Mouse (Mus musculus): ENCODE results near the gene Grwd1. TPM values are rescaled to one million over a fixed set of nuclear protein-coding genes. Genes with fewer than 3 reads are reported as not detected.

The Grwd1 gene
- polyA plus RNA-seq, 1 experiment = 12.9 TPM

DNA sequence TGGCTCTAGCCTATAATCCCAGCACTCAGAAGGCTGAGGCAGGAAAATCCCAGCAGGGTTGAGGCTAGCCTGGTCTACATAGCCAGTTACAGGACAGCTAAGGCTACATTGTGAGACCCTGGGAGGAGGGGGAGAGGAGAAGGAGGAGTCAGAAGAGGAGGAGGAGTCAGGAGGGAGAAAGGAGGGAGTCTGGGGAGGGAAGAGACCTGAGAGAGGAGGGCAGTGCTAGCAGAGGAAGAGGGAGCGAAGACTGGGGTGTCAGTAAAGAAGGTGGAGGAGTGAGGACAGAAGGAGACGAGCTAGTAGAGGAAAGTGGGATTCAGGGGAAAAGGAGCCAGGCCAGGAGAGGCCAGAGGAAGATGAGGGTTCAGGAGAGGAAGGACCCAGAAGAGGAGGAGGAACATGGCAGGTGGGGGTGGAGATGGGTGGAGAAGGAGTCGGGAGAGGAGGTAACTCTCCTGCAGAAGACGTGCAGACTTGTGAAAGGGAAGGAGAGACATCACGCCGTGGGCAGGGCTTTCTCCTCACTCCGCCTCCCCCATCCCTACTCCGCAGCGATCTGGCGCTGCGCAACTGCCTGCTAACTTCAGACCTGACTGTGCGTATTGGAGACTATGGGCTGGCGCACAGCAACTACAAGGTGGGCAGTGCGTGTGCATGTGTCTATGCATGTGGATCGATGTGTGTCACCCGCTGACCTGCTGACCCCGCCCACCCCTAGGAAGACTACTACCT, 38.8 kb downstream of the Grwd1 start:
- Histone ChIP-seq H3K4me3 (ENCODE audit: insufficient read depth, low read depth, low read length) (no peak overlapping the region), H3K4me1 (ENCODE audit: control insufficient read depth, insufficient read depth, low read length) (no peaks in the 10 kb centered on the region), H3K36me3 (ENCODE audit: control insufficient read depth, insufficient read depth, low read length) (no peaks in the 10 kb centered on the region), H3K27ac (ENCODE audit: insufficient read depth, low read depth, low read length) (no peak overlapping the region), H3K27me3 (replicated peaks; ENCODE audit: control insufficient read depth, insufficient read depth, low read length) (no peaks in the 10 kb centered on the region)
- DNase-seq = no peak
- TF ChIP-seq POLR2A (IDR thresholded peaks at IDR 0.05; ENCODE audit: low read depth, low read length) (no peak), CTCF (conservative IDR thresholded peaks at IDR 0.05; ENCODE audit: insufficient read depth, insufficient read length, low read depth, low read length) (no peak)
- 82% methylated on average over 17 of the region's 17 CpGs for WGBS

DNA sequence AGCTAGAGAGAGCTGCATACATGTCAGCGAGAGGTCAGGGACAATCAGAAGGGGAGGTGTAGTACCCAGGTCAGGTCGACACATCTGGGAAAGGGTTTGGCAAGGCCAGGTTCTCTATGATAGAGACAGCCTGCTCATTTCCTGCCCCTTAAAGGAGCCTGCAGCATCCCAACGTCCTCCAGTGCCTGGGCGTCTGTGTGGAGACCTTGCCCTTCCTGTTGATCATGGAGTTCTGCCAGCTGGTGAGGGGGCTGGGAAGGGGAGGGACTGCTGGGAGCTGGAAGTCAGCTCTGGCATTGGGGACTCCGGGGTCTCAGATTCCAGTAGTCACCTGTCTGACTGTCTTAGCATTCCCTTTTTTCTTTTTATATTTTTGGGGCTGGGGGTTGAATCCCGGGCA, 40.0 kb downstream of the Grwd1 start:
- peak; percentile 60 for DNase-seq
- no peak overlapping the region for H3K27ac ChIP-seq (ENCODE audit: insufficient read depth, low read depth, low read length)
- 47% methylated on average over 6 of the region's 6 CpGs for WGBS

DNA sequence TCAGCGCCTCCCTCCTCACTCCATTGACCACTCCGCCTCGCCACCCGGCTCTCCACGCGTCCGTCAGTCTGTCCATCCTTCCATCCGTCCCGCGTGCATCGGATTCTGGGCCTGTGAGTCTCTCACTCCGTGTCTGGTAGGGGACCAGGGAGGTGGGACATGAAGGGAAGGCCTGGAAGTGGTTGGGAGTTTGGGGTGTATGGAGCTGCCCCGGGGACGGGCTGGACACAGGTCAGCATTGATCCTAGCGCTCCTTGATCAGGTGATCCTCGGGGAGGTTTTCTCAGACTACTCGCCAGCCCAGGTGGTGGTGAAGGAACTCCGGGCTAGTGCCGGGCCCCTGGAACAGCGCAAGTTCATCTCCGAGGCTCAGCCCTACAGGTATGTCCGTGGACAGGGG, 43.1 kb downstream of the Grwd1 start:
- Histone ChIP-seq H3K4me1 (ENCODE audit: control insufficient read depth, insufficient read depth, low read length) (no peaks in the 10 kb centered on the region; the same call in 1 of the 2 replicates), H3K27ac (ENCODE audit: insufficient read depth, low read depth, low read length) (no peak overlapping the region), H3K27me3 (replicated peaks; ENCODE audit: control insufficient read depth, insufficient read depth, low read length) (no peaks in the 10 kb centered on the region), H3K36me3 (ENCODE audit: control insufficient read depth, insufficient read depth, low read length) (no peaks in the 10 kb centered on the region), H3K4me3 (ENCODE audit: insufficient read depth, low read depth, low read length) (no peak overlapping the region)
- DNase-seq = no peak
- TF ChIP-seq POLR2A (IDR thresholded peaks at IDR 0.05; ENCODE audit: low read depth, low read length) (no peak), CTCF (conservative IDR thresholded peaks at IDR 0.05; ENCODE audit: insufficient read depth, insufficient read length, low read depth, low read length) (no peak)
- WGBS = 88% methylated on average over 22 of the region's 22 CpGs

More for the DNA sequence above, 40.0 kb downstream of the Grwd1 start:
- Histone ChIP-seq H3K4me3 (ENCODE audit: insufficient read depth, low read depth, low read length) (no peak overlapping the region), H3K36me3 (ENCODE audit: control insufficient read depth, insufficient read depth, low read length) (no peaks in the 10 kb centered on the region), H3K4me1 (ENCODE audit: control insufficient read depth, insufficient read depth, low read length) (no peaks in the 10 kb centered on the region), H3K27me3 (replicated peaks; ENCODE audit: control insufficient read depth, insufficient read depth, low read length) (no peaks in the 10 kb centered on the region)
- TF ChIP-seq CTCF (conservative IDR thresholded peaks at IDR 0.05; ENCODE audit: insufficient read depth, insufficient read length, low read depth, low read length) = no peak
- no peak for TF ChIP-seq POLR2A (IDR thresholded peaks at IDR 0.05; ENCODE audit: low read depth, low read length)

DNA sequence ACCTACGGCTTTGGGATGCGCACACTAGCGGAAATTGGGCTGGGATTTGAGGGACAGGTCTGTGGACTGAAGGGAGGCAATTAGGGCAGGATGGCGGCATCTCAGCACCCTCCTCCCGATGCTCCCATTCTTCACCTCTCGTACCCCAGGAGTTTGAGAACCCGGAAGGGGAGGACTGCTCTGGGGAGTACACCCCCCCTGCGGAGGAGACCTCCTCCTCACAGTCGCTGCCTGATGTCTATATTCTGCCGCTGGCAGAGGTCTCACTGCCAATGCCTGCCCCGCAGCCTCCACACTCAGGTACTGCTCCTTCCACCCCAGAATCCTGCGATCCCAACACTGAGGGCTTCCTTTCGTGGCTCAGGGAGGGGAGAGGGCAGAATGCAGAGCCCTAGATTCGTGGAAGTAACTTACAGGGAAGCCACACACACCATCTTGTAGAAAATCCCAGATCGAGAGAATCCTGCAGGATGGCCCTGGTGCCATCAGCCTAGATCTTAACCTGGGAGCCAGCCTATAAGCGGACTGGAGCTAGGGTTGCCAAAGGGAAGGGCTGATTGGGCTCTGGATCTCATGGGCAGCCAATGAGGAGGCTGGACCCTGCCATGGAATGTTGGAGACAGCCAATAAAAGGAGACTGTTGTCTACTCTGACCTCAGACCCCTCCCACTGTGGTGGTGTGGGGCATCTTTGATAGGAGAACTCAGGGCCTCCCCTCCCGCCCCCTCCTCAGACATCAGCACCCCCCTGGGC, 43.9 kb downstream of the Grwd1 start:
- H3K36me3 ChIP-seq (ENCODE audit: control insufficient read depth, insufficient read depth, low read length) = no peaks in the 10 kb centered on the region
- no peak overlapping the region for H3K27ac ChIP-seq (ENCODE audit: insufficient read depth, low read depth, low read length)
- H3K27me3 ChIP-seq (replicated peaks; ENCODE audit: control insufficient read depth, insufficient read depth, low read length) = no peaks in the 10 kb centered on the region
- 21% methylated on average over 17 of the region's 17 CpGs for WGBS
- H3K4me3 ChIP-seq (ENCODE audit: insufficient read depth, low read depth, low read length) = peak overlapping the region; percentile 13; the same call in 1 of the 2 replicates
- no peaks in the 10 kb centered on the region; the same call in 1 of the 2 replicates for H3K4me1 ChIP-seq (ENCODE audit: control insufficient read depth, insufficient read depth, low read length)
- TF ChIP-seq CTCF (conservative IDR thresholded peaks at IDR 0.05; ENCODE audit: insufficient read depth, insufficient read length, low read depth, low read length) = no peak
- TF ChIP-seq POLR2A (IDR thresholded peaks at IDR 0.05; ENCODE audit: low read depth, low read length) = no peak
- peak; percentile 25 for DNase-seq

DNA sequence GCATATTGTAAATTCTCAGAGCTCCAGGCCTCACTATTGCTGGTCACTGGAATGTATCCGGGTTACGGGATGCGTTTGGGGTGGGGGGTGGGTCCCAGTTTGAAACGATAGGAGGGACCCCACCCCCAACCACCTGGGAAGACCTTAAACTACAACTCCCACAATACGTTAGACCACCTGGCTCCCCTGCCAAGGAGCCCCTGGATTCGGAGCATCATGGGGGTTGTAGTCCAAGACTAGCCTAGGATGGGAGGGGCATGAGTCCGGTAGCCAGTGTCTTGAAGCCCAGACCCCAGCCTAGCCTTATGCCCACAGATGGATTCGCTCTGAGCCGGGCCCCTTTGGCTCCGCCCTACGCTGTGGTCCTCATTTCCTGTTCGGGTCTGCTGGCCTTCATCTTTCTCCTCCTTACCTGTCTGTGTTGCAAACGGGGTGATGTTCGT, 44.6 kb downstream of the Grwd1 start:
- 5% methylated on average over 14 of the region's 14 CpGs for WGBS
- H3K27ac ChIP-seq (ENCODE audit: insufficient read depth, low read depth, low read length) = no peak overlapping the region
- H3K4me3 ChIP-seq (ENCODE audit: insufficient read depth, low read depth, low read length) = peak overlapping the region; percentile 60

DNA sequence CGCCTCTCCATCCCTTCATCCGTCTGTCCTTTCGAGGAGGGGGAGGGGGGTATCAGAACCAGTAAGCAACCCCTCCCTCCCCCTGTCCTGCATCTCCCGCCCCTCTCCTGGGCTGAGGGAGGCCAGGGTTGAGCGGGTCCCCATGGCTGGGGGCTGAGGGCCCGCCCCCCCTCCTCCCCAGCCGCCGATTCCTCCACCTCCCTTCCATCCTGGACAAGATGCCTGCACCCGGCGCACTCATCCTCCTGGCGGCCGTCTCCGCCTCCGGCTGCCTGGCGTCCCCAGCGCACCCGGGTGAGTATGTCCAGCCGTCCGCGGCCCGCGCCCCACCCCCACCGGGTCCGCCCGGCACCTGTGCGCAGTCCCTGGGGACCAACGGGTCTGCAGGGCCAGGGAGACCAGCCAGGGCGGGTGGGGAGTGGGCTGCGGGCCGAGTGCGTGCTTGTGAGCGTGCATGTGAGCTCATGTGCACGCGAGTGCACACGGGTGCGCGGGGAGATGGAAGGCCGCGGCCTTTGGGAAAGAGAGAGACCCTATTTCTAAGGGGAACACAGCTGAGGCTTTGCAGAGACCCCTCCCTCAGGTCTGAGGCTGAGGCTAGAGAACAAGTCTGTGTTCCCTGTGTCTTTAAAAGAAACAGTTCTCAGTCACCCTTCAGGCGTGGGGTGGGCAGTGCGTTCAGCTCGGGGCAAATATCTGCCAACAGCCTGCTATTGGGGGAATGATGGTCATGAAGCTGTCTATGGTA, 45.2 kb downstream of the Grwd1 start:
- Histone ChIP-seq H3K4me3 (ENCODE audit: insufficient read depth, low read depth, low read length) (peak overlapping the region; percentile 60), H3K27ac (ENCODE audit: insufficient read depth, low read depth, low read length) (no peak overlapping the region), H3K4me1 (ENCODE audit: control insufficient read depth, insufficient read depth, low read length) (no peaks in the 10 kb centered on the region; the same call in 1 of the 2 replicates), H3K36me3 (ENCODE audit: control insufficient read depth, insufficient read depth, low read length) (no peaks in the 10 kb centered on the region), H3K27me3 (replicated peaks; ENCODE audit: control insufficient read depth, insufficient read depth, low read length) (no peaks in the 10 kb centered on the region)
- no peak for DNase-seq
- TF ChIP-seq POLR2A (IDR thresholded peaks at IDR 0.05; ENCODE audit: low read depth, low read length) (no peak), CTCF (conservative IDR thresholded peaks at IDR 0.05; ENCODE audit: insufficient read depth, insufficient read length, low read depth, low read length) (no peak)
- WGBS = under 1% methylated on average over 39 of the region's 42 CpGs

More for the DNA sequence above, 44.6 kb downstream of the Grwd1 start:
- DNase-seq = no peak
- Histone ChIP-seq H3K36me3 (ENCODE audit: control insufficient read depth, insufficient read depth, low read length) (no peaks in the 10 kb centered on the region), H3K4me1 (ENCODE audit: control insufficient read depth, insufficient read depth, low read length) (no peaks in the 10 kb centered on the region; the same call in 1 of the 2 replicates), H3K27me3 (replicated peaks; ENCODE audit: control insufficient read depth, insufficient read depth, low read length) (no peaks in the 10 kb centered on the region)
- no peak for TF ChIP-seq CTCF (conservative IDR thresholded peaks at IDR 0.05; ENCODE audit: insufficient read depth, insufficient read length, low read depth, low read length)
- TF ChIP-seq POLR2A (IDR thresholded peaks at IDR 0.05; ENCODE audit: low read depth, low read length) = no peak

Measured in kidney, adult 2 months (tissue).